Mouse (Mus musculus) urinary bladder, postnatal 25 days (tissue): ENCODE measurements around the gene Tmem255b.

Experiments
- DNase-seq: peaks from one replicate; pipeline ENCODE4 v3.0.0; 2022; ENCODE audit warnings: low spot score

Tmem255b gene

DNA sequence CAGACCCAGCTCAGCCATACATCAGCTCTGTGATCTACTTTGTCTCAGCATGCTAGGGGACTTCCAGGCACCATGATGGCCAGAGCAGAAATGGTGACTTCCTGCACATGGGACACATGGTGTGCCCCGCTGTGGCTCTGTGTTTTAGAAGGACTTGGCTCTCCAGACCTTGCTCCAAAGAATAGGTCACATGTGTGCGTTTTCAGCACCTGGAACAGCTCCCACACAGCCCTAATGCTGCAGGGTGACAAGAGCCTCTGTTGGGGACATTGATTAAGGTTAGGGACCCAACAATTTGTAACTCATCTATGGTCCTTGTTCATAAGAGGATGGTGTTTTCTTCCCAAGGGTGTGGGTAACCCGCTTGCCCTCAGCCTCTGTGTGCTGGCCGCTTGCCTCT, 13.2 kb downstream of the Tmem255b start:
- DNase-seq, result peak; percentile 15

DNA sequence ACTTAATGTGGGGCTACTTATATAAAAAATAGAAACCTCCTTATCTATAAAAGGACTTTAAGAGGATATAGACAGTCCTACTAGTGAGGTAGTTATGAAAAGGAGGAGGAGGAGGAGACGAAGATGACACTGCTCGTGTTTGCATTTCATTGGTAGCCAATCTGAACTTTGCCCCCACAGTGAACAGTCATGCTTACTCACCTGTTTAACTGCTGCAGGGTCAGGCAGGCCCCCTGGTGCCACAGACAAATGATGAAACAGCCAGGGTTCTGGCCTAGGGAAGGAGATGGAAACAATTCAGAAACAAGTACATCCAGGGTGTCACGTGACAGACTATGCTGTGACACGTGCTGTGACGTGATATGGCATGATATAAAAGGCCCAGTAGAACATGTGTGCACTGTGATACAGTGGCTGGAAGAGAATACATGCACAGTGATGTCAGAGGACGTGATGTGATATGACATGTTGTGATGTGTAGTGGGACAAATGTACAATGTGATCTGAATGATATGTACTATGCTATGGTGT, 16.8 kb downstream of the Tmem255b start:
- DNase-seq, result no peak

- no peak for DNase-seq
Measured at GRCm38 (mm10) chr8:13454341-13455113, 19.5 kb downstream of the Tmem255b start.

GRCm38 (mm10) chr8:13455295-13455694, 20.3 kb downstream of the Tmem255b start:
- DNase-seq, result peak; percentile 58

DNA sequence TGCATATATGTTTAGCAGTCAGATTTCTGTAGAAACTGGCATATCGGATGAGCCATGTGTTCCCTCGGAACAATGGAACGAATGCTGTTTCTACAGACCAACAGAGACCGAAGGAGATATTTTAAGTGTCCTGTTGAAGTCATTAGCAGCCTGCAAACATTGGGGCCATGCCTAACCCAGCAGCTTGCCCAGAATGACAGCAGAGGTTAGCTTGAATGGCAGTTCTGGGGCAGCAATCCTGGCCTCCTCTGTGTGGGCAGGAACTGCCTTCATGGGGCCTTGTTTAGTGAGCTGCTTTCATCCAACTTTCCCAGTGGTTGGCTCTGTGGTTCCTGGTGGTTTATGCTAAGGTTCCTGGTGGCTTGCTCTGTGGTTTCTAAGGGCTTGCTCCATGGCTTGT, 24.4 kb downstream of the Tmem255b start:
- no peak for DNase-seq

DNA sequence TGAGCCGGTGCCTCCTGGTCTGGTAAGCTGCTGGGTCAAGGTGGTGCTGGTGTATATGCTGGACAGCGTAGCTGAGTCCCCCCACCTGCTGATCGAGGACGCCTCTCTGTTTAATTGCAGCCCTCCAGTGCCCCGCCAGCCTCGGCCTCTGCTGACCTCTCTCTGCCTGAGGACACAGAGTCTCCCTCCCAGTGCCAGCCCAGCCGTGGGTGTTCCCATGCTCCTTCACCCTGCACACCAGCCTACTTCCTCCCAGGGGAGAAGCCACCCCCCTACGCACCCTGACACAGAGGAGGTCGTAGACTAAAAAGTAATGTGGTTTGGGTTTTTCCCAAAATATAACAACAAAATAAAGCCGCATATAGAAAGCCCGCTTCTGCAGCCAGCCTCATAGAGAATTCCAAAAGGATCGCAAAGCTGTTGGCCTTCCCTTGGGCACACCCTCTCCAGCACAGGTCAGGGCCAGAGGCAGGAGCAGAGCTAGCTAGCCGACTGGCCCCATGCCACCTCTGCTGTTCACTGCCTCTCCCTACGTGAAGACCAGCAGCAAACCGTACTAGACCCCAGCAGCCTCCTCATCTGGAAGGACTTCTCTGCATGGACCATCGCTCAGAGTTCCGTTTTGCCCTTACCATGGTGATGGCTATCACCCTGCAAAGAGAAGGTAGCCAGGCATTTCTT, 26.2 kb downstream of the Tmem255b start:
- no peak for DNase-seq

GRCm38 (mm10) chr8:13461843-13462242, 26.9 kb downstream of the Tmem255b start:
- DNase-seq, result peak; percentile 70

- DNase-seq, result no peak
Measured at GRCm38 (mm10) chr8:13462392-13462791, 27.4 kb downstream of the Tmem255b start.

GRCm38 (mm10) chr8:13465324-13465723, 30.3 kb downstream of the Tmem255b start:
- DNase-seq, result no peak

- no peak for DNase-seq
Measured at GRCm38 (mm10) chr8:13466989-13467388, 32.0 kb downstream of the Tmem255b start.

- DNase-seq, result no peak
Measured at GRCm38 (mm10) chr8:13468737-13469136, 33.7 kb downstream of the Tmem255b start.

GRCm38 (mm10) chr8:13471484-13471883, 36.5 kb downstream of the Tmem255b start:
- DNase-seq, result no peak

DNA sequence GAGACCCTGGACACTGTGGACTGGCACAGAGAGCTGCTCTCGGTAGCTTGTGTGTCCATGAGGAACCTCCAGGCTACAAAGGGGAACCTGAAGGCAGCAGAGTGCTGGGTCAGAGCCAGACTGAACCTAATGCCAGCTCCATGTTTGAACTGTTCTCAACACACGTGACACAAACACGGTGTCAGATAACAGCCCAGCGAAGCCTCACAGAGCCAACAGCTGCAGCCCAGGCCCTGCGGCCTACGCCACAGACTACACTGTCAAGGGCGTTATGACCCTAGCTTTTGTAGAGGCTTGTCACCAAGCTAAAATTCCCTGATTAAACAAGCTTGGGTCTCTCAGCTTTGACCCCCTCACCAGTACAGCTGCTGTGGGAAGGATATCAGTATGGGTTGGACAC, 37.3 kb downstream of the Tmem255b start:
- no peak for DNase-seq

DNA sequence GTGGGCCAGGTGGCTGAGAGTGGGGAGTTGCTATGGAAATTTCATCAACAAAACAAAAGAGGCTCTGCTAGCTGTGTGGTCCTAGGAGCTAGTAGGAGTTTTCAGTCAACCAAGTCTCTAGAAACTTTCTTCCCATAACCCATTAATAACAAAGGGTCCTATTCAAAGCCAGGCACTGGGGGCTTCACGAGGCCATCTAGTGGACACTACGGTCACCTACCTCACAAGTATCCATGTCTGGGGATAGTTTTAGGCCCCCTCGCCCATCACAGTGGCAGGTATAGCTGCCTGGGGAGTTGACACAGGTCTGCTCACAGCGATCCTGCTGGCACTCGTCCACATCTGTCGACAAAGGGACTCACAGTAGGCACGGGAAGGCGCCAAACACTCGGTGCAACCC, 40.9 kb downstream of the Tmem255b start:
- DNase-seq, result no peak

DNA sequence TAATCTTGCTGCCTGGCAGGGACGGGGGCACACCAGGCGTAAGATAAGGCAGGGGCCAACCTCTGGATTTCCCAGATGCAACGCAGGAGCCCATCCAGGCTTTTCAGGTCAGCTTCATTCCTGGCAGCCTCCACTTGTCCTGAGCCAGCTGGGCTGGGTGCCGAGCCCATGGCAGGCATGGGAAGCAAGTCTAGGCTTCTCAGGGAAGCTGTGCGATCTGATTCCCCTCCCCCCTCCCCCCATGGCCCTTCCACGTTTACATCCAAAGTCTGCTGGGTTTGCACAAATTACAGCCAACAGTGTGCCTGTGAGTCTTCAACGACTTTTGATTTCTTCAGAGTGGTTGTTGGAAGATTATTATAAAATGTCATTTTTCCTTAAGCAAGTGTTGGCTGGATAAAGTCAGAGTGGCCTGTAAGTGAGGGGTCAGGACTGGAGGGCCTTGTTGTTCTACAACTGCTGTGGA, 46.1 kb downstream of the Tmem255b start:
- DNase-seq, result no peak

- DNase-seq, result no peak
Measured at GRCm38 (mm10) chr8:13481596-13481995, 46.6 kb downstream of the Tmem255b start.

- no peak for DNase-seq
Measured at GRCm38 (mm10) chr8:13482101-13482801, 47.3 kb downstream of the Tmem255b start.

DNA sequence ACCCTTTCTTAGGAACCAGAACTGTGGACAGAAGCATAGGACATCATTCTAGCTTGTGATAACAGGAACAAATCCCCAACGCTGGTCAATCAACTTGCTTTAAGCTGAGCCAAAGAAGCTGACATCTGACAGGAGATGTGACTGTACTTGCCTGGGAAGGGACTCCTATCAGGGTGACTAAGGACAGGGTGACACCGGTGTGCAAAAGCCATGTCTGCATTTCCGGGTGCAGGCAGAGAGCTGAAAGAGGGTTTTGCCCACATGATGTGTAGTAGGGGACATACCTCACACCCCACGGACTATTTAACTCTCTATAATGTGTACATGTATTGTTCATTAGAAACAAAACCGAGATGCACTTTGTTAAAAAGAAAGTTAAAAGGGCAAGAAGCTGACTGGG, 48.2 kb downstream of the Tmem255b start:
- DNase-seq, result no peak

DNA sequence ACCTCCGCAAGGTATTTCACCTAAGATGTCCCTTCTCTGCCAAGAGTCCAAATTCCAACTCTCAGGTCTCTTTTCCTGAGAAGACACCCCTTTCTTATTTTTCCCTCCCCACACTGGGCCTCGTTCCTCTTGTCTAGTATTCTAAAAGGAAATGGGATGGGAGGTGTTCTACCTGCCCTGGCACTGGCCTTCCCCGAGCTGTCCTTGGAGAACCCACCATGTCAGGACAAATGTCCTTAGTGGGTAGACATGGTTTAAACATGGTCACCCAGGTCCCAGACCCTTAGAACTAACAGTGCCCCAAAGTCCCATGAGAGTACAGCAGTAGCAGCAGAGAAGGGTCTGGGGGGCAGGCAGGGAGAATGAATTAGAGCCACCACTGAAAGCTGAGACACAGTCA, 54.4 kb downstream of the Tmem255b start:
- DNase-seq, result no peak

GRCm38 (mm10) chr8:13489986-13490910, 55.3 kb downstream of the Tmem255b start:
- no peak for DNase-seq

GRCm38 (mm10) chr8:13491491-13492010, 56.6 kb downstream of the Tmem255b start:
- no peak for DNase-seq
